Mouse (Mus musculus) left cerebral cortex, postnatal 25 days (tissue): ENCODE results near the gene Hist1h2bb. TPM values are rescaled to one million over a fixed set of nuclear protein-coding genes. Genes with fewer than 3 reads are reported as not detected.

Source experiments
- DNase-seq, 2 experiments: peaks; one replicate each; pipeline ENCODE4 v3.0.0; 2022; ENCODE audit warnings: low spot score in 2 of 2, mixed read lengths in 1 of 2
- intact Hi-C: fragments of 180-260 bp; cut with DNase I; formaldehyde crosslinking; loops from one replicate; pipeline ENCODE4 v1.15.1; 2025
- total RNA-seq, 2 experiments: library from RNA; stranded (reverse); gene quantifications; 2 replicates each; pipeline ENCODE4 v1.2.3; 2021

The Hist1h2bb gene
- total RNA-seq, 2 experiments from 2014 or later, result 17.5 to 23.2 TPM

DNA sequence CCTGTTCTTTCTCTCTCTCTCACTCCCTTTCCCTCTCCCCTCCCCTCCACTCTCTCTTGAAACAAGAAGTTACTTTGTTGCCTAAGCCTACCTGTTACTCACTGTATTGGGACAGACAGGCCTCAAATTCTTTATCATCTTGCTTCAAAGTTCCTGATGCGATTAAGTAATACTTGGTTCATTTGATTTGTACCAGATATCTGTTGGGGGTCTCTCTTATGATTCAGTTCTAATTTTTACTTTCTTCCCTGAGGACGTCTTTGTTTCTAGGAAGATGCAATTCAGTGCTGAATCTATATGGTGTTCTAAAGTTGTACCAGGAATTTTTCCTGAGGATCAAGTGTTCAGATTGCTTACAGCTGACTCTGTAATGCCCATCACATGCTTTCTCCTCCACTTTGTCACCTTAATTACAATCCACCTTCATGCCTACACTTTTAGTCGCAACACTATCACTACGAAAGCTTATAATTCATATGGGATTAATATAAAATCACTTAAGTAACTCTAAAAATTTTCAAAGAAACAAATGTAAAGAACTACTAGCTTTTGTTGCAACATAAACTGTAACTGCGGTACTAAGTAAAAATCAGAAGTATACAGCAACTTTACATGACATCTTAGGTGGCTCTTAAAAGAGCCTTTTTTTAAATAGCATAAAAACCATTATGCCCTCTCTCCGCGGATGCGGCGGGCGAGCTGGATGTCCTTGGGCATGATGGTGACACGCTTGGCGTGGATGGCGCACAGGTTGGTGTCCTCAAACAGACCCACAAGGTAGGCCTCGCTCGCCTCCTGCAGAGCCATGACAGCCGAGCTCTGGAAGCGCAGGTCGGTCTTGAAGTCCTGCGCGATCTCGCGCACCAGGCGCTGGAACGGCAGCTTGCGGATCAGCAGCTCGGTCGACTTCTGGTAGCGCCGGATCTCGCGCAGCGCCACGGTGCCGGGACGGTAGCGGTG, 1.8 kb upstream of the Hist1h2bb start:
- no peak for DNase-seq
- intact Hi-C loops, result loop anchor here (5.0 kb wide), 1 partner anchor 162 kb away; the partner anchor contains the start of gene Hist1h4d

DNA sequence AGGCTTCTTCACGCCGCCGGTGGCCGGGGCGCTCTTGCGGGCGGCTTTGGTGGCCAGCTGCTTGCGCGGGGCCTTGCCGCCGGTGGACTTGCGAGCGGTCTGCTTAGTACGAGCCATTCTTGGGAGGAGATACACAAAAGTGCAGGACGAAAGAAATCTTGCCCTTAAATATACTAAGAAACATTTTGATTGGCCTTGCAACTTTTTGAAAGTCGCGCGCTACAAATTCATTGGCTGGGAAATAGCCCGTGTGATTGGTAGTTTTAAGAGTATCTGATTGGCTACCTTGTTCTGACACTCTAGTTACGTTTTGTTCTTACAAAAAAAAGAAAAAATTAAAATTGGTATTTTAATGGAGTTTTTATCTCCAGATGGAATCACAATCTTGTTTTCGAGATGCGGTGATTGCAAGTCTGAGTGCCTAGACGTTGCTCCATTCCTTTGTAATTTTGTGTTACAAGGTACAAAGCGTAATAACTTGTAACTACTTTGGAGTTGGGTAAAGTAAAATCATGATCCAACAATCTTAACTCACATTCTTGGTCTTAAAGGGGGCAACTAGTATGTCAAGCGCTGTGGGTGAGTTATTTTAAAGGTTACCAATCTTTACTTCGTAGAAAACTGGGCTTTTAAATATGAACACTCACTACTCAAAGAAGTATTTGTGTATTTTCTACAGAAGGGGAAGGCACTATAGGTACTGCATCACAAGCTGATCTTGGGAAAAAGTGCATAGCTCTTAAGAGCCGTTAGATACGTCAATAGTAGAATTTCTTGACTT, 963 bp upstream of the Hist1h2bb start, which contains the start of gene Hist1h3c:
Hist1h3c (minus strand) TSS at position 222 of the 781 bp plus-strand sequence.
- peak; percentile 86 to 90 for DNase-seq
- intact Hi-C loops, result no loop called here

DNA sequence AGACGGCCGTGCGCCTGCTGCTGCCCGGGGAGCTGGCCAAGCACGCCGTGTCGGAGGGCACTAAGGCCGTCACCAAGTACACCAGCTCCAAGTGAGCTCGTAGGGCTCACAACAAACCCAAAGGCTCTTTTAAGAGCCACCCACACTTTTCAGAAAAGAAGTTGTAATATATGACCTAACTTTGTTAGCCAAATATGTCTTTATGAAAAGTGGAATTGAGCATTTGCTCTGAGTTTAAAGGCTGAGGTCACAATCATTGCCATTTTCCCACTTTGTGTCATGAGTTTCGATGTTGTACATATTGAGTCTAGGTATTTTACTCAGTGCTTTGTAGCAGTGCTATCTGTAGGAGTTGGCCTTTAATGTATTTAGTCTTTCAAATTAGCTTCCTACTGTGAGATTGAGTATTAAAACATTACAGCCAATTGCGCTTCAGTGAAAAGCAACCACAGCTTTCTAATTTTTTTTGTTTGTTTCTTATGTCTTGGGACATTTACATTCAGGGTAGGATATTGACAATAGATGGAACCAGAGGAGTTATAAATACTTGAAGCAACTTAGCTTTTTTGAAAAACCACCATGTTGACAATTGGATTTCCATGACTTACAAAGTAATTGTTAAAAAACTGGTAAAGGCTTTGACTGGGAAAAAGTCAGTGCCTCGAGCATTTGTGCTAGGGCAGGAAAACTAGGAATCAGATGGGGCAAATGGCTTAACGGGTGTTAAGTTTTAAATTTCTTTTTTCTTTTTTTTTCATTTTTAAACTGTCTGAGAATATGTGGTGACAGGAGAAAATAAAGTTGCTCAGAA, 752 bp downstream of the Hist1h2bb start:
- no peak for DNase-seq
- intact Hi-C loops, result no loop called here

DNA sequence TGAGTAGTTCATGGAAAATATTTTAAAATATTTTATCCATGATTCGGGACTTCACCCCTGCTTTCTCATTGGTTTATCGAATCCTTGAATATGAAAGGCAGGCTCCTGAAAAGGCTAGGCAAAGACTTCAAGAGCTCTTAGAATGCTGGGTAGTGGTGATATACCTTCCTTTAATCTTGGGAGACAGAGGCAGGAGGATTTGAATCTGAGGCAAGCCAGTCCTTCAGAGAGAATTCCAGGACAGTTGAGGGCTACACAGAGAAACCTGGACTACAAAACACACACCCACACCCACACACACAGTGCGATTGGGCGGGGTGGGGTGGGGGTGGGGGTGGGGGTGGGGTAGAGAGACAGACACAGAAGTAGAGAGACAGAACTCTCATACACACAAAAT, 1.4 kb downstream of the Hist1h2bb start:
- no peak for DNase-seq
- intact Hi-C loops, result no loop called here

DNA sequence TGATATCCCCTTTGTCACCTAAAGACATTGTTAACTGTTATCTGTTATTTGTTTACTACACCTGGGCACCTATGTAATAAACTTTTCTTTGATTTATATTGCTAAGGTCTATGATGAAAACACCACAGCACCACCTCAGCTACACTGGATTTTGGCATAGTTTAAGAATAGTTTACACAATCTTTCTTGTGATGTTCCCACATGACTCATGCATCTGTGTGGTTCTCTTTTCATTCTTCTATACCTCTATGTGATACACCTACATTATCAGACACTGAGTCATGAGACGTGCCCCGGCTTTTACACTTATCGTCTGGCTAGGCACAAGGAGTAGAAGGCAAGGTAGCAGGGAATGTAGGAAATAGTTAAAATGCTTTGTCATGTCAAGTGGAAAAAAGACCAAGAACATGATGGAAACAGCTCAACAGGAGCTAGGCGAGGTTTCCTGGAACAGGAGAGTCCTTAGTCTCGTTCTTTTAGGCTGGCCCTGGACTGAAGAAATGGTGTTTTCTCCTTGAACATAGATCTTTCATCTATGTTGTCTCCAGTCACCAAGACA, 3.1 kb downstream of the Hist1h2bb start:
- intact Hi-C loops, result loop anchor here (10.0 kb wide), 1 partner anchor 1965 kb away; the partner anchor contains the start of genes Hist1h1b, Hist1h2an, Hist1h2bp and Hist1h3i
- no peak for DNase-seq

DNA sequence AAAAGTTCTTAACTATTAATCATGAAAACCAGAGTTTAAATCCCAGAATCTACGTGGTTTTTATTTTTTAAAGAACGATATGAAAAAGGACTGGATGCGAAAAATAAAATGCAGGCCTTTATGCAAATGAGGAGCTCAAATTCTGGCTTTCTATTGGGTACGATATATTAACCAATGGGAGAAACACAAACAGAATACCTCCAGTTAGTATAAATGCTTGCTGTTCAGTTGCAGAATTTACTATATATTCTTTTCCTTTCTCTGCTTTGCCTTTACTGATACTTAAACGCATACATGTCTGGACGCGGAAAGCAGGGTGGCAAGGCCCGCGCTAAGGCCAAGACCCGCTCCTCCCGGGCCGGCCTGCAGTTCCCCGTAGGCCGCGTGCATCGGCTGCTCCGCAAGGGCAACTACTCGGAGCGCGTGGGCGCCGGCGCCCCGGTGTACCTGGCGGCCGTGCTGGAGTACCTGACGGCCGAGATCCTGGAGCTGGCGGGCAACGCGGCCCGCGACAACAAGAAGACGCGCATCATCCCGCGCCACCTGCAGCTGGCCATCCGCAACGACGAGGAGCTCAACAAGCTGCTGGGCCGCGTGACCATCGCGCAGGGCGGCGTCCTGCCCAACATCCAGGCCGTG, 4.4 kb downstream of the Hist1h2bb start, which contains the start of gene Hist1h2ab:
Hist1h2ab (plus strand) TSS at position 288 of the 639 bp plus-strand sequence.
- intact Hi-C loops, result loop anchor here (10.0 kb wide), 1 partner anchor 1966 kb away; the partner anchor contains the start of genes Hist1h1b, Hist1h2an, Hist1h2bp and Hist1h3i
- peak; percentile 45 to 69 for DNase-seq

DNA sequence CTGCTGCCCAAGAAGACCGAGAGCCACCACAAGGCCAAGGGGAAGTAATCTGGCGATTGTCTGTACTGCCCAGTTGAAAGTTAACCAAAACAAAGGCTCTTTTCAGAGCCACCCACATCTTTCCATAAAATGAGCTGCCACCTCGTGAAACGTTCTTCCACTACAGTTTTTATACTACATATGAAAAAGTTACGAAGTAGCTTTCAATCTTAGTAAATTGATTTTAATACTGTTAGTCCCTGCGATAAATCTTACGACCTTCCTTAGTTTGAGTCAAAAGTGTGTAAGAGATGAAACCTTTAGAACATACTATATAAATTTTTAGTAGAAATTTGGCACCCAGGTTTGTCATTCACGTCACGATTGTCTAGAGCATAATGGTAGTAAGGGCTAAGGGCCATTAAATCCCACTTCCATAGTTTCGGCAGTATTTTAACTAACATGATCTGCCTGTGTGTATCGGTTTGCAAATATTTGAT, 5.0 kb downstream of the Hist1h2bb start:
- intact Hi-C loops, result loop anchor here (10.0 kb wide), 1 partner anchor 1967 kb away; the partner anchor contains the start of genes Hist1h1b, Hist1h2an, Hist1h2bp and Hist1h3i
- no peak for DNase-seq

DNA sequence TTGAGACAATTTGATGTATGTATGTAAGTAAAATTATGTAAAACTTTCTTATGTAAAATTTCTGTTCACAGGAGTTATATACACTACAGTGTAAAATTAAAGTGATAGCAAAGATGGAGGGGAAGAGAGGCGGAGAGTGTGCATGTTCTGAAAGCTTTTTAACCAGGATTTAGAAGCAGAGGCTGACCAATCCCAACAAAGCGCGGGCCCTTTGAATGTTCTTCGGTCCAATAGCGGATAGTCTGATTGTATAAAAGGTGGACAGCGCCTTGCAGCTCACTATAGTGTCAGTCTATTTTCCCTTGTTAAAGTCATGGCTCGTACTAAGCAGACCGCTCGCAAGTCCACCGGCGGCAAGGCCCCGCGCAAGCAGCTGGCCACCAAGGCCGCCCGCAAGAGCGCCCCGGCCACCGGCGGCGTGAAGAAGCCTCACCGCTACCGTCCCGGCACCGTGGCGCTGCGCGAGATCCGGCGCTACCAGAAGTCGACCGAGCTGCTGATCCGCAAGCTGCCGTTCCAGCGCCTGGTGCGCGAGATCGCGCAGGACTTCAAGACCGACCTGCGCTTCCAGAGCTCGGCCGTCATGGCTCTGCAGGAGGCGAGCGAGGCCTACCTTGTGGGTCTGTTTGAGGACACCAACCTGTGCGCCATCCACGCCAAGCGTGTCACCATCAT, 5.7 kb downstream of the Hist1h2bb start, which contains the start of gene Hist1h3b:
Hist1h3b (plus strand) TSS at position 201 of the 675 bp plus-strand sequence.
- intact Hi-C loops, result loop anchor here (10.0 kb wide), 1 partner anchor 1967 kb away; the partner anchor contains the start of genes Hist1h1b, Hist1h2an, Hist1h2bp and Hist1h3i
- DNase-seq, result peak; percentile 94 to 98

DNA sequence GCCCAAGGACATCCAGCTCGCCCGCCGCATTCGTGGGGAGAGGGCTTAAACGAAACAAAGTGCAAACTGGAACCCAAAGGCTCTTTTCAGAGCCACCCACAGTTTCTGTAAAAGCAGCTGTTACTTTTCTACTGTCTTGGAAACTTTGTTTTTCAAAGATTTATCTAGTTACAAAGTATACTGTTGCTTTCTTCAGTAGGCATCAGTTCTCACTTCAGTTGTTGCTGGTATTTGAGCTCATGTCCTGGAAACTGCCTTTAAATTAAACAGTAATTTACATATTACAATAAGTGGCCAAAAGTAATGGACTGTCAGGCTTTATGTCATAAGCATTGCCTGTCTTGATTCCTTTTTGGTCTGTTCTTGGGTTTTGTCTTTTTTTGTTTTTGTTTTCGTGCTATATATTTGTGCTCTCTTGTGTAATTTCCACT, 6.2 kb downstream of the Hist1h2bb start:
- intact Hi-C loops, result loop anchor here (10.0 kb wide), 1 partner anchor 1968 kb away; the partner anchor contains the start of genes Hist1h1b, Hist1h2an, Hist1h2bp and Hist1h3i
- DNase-seq, result no peak

DNA sequence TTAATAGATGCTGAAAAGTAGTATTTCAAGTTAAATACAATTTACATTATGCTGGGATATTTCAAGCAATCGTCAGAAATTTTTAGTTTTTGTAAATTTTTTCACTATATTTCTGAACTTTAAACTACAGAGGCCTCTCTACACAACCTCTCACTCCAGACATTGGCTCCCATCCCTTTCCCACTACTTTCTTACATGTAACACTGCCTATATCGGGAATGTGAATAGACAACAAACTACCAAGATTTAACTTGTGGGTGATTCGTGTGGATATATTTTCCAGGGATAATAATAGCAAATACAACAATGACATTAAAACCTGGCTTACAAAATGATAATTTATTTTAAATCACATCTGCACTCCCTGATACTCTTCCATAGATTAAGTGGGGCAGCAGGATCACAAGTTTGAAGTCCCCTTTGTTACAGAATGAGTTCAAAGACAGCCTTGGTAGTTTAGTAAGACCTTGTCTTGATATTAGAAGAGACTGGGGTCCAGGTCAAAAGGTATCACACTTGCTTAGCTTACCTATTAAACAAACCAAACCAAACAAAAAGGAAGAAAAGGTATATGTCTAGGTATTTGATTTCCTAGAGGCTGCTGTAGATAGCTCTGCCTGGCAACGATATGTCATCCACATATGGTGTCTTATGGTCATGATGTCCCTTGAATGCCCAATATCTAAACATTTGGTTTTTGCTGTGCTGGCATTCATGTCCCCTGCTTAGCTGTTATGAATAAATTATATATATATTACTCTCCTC, 7.0 kb downstream of the Hist1h2bb start:
- intact Hi-C loops, result loop anchor here (10.0 kb wide), 1 partner anchor 1969 kb away; the partner anchor contains the start of genes Hist1h1b, Hist1h2an, Hist1h2bp and Hist1h3i

DNA sequence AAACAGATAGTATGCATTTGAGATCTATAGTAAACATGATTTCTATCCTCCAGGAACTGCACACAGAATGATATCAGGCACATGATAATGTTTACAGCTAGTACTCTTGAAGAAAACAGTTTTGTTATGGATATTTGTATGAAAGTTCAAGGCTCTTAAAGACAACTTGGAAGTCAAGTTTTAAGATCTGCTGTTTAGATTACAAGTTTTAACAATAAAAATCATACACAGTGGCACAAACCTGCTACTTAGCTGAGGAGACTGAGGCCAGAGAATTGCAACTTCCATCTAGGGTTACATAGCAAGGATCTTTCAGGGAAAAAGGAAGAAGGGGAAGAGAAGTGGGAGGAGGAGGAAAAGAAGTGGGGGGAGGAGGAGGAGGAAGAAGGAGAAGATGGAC, 8.5 kb downstream of the Hist1h2bb start:
- no peak for DNase-seq
- intact Hi-C loops, result loop anchor here (5.0 to 10.0 kb wide), 3 partner anchors 178 to 1970 kb away; partner anchors contain the start of genes Hist1h1b, Hist1h2ag, Hist1h2an and Hist1h2bj

More for the DNA sequence above, 7.0 kb downstream of the Hist1h2bb start:
- no peak for DNase-seq

DNA sequence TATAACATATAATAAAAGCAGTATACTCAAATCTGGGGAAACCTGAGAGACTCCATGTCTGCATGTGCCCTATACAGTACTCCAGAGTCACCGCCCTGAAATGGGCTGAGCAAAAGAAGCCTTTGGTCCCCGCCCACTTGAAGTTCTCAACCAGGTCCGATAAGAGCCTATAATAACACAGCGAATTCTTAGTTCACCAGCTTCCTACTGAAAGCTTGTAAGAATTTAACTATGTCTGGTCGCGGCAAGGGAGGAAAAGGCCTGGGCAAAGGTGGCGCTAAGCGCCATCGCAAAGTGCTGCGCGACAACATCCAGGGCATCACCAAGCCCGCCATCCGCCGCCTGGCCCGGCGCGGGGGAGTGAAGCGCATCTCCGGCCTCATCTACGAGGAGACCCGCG, 10.3 kb downstream of the Hist1h2bb start, which contains the start of gene Hist1h4b:
Hist1h4b (plus strand) TSS at position 224 of the 400 bp plus-strand sequence.
- peak; percentile 91 to 98 for DNase-seq
- intact Hi-C loops, result loop anchor here (5.0 to 10.0 kb wide), 3 partner anchors 179 to 1972 kb away; partner anchors contain the start of genes Hist1h1b, Hist1h2ag, Hist1h2an and Hist1h2bj

DNA sequence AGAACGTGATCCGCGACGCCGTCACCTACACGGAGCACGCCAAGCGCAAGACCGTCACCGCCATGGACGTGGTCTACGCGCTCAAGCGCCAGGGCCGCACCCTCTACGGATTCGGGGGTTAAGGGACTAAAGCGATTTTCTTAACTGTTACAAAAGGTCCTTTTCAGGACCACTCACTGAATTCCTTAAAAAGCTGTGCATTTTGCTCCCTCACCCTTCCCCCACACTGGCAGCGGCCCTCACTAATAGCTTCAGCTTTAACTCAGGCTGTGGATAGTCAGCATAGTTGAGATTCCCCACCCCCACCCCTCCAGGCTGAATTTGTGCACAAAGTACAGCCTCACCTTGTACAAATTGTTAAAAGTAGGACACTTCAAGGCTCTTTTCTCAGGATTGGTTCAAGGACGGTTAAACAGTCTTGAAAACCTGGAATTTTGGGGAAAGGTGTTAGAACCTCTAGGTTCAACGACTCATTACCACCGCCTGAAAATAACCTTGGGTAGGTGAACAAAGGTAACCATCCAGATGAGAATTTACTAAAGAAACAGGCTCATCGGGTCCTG, 10.8 kb downstream of the Hist1h2bb start:
- DNase-seq, result no peak
- intact Hi-C loops, result loop anchor here (5.0 to 10.0 kb wide), 3 partner anchors 180 to 1972 kb away; partner anchors contain the start of genes Hist1h1b, Hist1h2ag, Hist1h2an and Hist1h2bj

DNA sequence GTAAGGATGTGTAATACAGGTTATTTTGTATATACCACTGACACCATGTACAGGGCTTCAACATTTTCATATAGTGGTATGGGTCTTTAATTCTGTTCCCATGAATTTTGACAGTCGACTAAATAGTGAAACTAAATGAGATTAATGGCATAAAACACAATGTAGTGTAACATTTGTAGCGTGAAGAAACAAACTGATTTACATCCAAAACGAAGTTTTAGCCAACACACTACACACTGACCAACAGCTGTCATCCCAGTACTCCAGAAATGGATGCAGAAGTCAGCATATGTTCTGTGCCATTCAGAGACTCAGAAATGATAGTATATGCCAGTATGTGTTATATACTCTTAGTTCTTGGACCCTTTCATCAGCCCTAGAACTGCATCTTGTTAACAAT, 11.4 kb downstream of the Hist1h2bb start:
- intact Hi-C loops, result loop anchor here (5.0 to 10.0 kb wide), 3 partner anchors 181 to 1973 kb away; partner anchors contain the start of genes Hist1h1b, Hist1h2ag, Hist1h2an and Hist1h2bj
- DNase-seq, result no peak

DNA sequence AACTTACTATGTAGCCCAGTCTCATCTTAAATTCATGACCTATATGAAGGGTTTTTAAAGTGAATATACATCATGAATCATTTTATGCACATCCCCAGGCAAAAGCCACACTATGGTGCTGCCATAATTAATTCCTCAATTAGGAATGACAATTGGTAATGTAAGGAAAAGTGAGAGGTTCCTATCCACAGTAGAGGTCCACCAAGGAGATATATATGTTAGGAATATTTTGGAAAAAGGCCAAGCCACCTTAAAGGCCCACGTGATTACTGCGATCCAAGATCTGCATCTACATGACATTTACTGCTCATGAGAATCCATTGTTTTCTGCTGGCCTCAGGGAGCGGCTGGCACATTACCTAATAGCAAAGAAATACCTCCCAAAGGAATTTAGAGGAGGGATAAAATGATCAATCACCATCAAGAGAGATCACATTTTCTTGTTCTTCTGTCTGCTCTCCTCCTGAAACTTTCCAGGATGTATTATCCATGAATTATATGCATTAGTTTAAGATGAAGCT, 12.8 kb downstream of the Hist1h2bb start:
- DNase-seq, result no peak
- intact Hi-C loops, result loop anchor here (5.0 to 10.0 kb wide), 3 partner anchors 182 to 1975 kb away; partner anchors contain the start of genes Hist1h1b, Hist1h2ag, Hist1h2an and Hist1h2bj
